Mouse (Mus musculus): ENCODE measurements around the gene Hes7. TPM values are rescaled to one million over a fixed set of nuclear protein-coding genes. Genes with fewer than 3 reads are reported as not detected.

Gene Hes7
- polyA plus RNA-seq (2014; fragmentation: Illumina TruSeq; extraction: RNeasy Lipid Tissue Mini Kit (QIAGEN cat#74804); ENCODE audit: low read depth, low replicate concordance) = not detected

GRCm38 (mm10) chr11:69120221-69121000 lies at the start of gene Hes7:
Gene Hes7 (plus strand): TSS chr11:69120404.

GRCm38 (mm10) chr11:69070590-69071222 lies 49.5 kb upstream of the Hes7 start, which contains the start of gene Tmem107:
Gene Tmem107 (plus strand): TSS chr11:69070806.

GRCm38 (mm10) chr11:69088103-69088855 lies 31.9 kb upstream of the Hes7 start, which contains the start of gene Vamp2:
Gene Vamp2 (plus strand): TSS chr11:69088490.

GRCm38 (mm10) chr11:69094697-69095429 lies 25.3 kb upstream of the Hes7 start, which contains the start of gene Per1:
Gene Per1 (plus strand): TSS chr11:69095217.

GRCm38 (mm10) chr11:69122336-69122951 lies 2.2 kb downstream of the Hes7 start, which contains the start of gene 9130213A22Rik:
Gene 9130213A22Rik (minus strand): TSS chr11:69122589.

GRCm38 (mm10) chr11:69125852-69125918 lies 5.5 kb downstream of the Hes7 start, which contains the start of gene Aloxe3:
Gene Aloxe3 (plus strand): TSS chr11:69125896.

GRCm38 (mm10) chr11:69156800-69157199 lies 36.6 kb downstream of the Hes7 start, which contains the start of gene Alox12b:
Gene Alox12b (plus strand): TSS chr11:69156989.

Other genes starting within 250 kb of the Hes7 start
- 59.2 TPM for gene Ndel1, start 248.5 kb upstream of the Hes7 start, polyA plus RNA-seq (2014; fragmentation: Illumina TruSeq; extraction: RNeasy Lipid Tissue Mini Kit (QIAGEN cat#74804); ENCODE audit: low read depth, low replicate concordance)
- 0.14 TPM for gene Rnf222, start 231.9 kb upstream of the Hes7 start, polyA plus RNA-seq (2014; fragmentation: Illumina TruSeq; extraction: RNeasy Lipid Tissue Mini Kit (QIAGEN cat#74804); ENCODE audit: low read depth, low replicate concordance)
- 2,612 TPM for gene Rpl26, start 218.8 kb upstream of the Hes7 start, polyA plus RNA-seq (2014; fragmentation: Illumina TruSeq; extraction: RNeasy Lipid Tissue Mini Kit (QIAGEN cat#74804); ENCODE audit: low read depth, low replicate concordance)
- gene Odf4, start 193.3 kb upstream of the Hes7 start, polyA plus RNA-seq (2014; fragmentation: Illumina TruSeq; extraction: RNeasy Lipid Tissue Mini Kit (QIAGEN cat#74804); ENCODE audit: low read depth, low replicate concordance) = 8.8 TPM
- 9.2 TPM for gene Arhgef15, start 162.9 kb upstream of the Hes7 start, polyA plus RNA-seq (2014; fragmentation: Illumina TruSeq; extraction: RNeasy Lipid Tissue Mini Kit (QIAGEN cat#74804); ENCODE audit: low read depth, low replicate concordance)
- 38.0 TPM for gene Slc25a35, start 152.3 kb upstream of the Hes7 start, polyA plus RNA-seq (2014; fragmentation: Illumina TruSeq; extraction: RNeasy Lipid Tissue Mini Kit (QIAGEN cat#74804); ENCODE audit: low read depth, low replicate concordance)
- 37.9 TPM for gene Rangrf, start 145.2 kb upstream of the Hes7 start, polyA plus RNA-seq (2014; fragmentation: Illumina TruSeq; extraction: RNeasy Lipid Tissue Mini Kit (QIAGEN cat#74804); ENCODE audit: low read depth, low replicate concordance)
- gene Pfas, start 111.9 kb upstream of the Hes7 start, polyA plus RNA-seq (2014; fragmentation: Illumina TruSeq; extraction: RNeasy Lipid Tissue Mini Kit (QIAGEN cat#74804); ENCODE audit: low read depth, low replicate concordance) = 11.8 TPM
- 32.2 TPM for gene Ctc1, start 104.5 kb upstream of the Hes7 start, polyA plus RNA-seq (2014; fragmentation: Illumina TruSeq; extraction: RNeasy Lipid Tissue Mini Kit (QIAGEN cat#74804); ENCODE audit: low read depth, low replicate concordance)
- gene Aurkb, start 74.8 kb upstream of the Hes7 start, polyA plus RNA-seq (2014; fragmentation: Illumina TruSeq; extraction: RNeasy Lipid Tissue Mini Kit (QIAGEN cat#74804); ENCODE audit: low read depth, low replicate concordance) = 3.3 TPM
- 19.3 TPM for gene Borcs6, start 60.7 kb upstream of the Hes7 start, polyA plus RNA-seq (2014; fragmentation: Illumina TruSeq; extraction: RNeasy Lipid Tissue Mini Kit (QIAGEN cat#74804); ENCODE audit: low read depth, low replicate concordance)
- 20.0 TPM for gene Tmem107, start 49.6 kb upstream of the Hes7 start, polyA plus RNA-seq (2014; fragmentation: Illumina TruSeq; extraction: RNeasy Lipid Tissue Mini Kit (QIAGEN cat#74804); ENCODE audit: low read depth, low replicate concordance)
- gene Vamp2, start 31.9 kb upstream of the Hes7 start, polyA plus RNA-seq (2014; fragmentation: Illumina TruSeq; extraction: RNeasy Lipid Tissue Mini Kit (QIAGEN cat#74804); ENCODE audit: low read depth, low replicate concordance) = 167 TPM
- 31.8 TPM for gene Per1, start 25.2 kb upstream of the Hes7 start, polyA plus RNA-seq (2014; fragmentation: Illumina TruSeq; extraction: RNeasy Lipid Tissue Mini Kit (QIAGEN cat#74804); ENCODE audit: low read depth, low replicate concordance)
- gene 9130213A22Rik, start 2.2 kb downstream of the Hes7 start, polyA plus RNA-seq (2014; fragmentation: Illumina TruSeq; extraction: RNeasy Lipid Tissue Mini Kit (QIAGEN cat#74804); ENCODE audit: low read depth, low replicate concordance) = 0.57 TPM
- 1.3 TPM for gene Aloxe3, start 5.5 kb downstream of the Hes7 start, polyA plus RNA-seq (2014; fragmentation: Illumina TruSeq; extraction: RNeasy Lipid Tissue Mini Kit (QIAGEN cat#74804); ENCODE audit: low read depth, low replicate concordance)
- not detected for gene Alox12b, start 36.6 kb downstream of the Hes7 start, polyA plus RNA-seq (2014; fragmentation: Illumina TruSeq; extraction: RNeasy Lipid Tissue Mini Kit (QIAGEN cat#74804); ENCODE audit: low read depth, low replicate concordance)
- not detected for gene Alox8, start 77.4 kb downstream of the Hes7 start, polyA plus RNA-seq (2014; fragmentation: Illumina TruSeq; extraction: RNeasy Lipid Tissue Mini Kit (QIAGEN cat#74804); ENCODE audit: low read depth, low replicate concordance)
- 0.05 TPM for gene Gucy2e, start 116.6 kb downstream of the Hes7 start, polyA plus RNA-seq (2014; fragmentation: Illumina TruSeq; extraction: RNeasy Lipid Tissue Mini Kit (QIAGEN cat#74804); ENCODE audit: low read depth, low replicate concordance)
- 8.9 TPM for gene Cntrob, start 203.4 kb downstream of the Hes7 start, polyA plus RNA-seq (2014; fragmentation: Illumina TruSeq; extraction: RNeasy Lipid Tissue Mini Kit (QIAGEN cat#74804); ENCODE audit: low read depth, low replicate concordance)
- 90.6 TPM for gene Trappc1, start 203.6 kb downstream of the Hes7 start, polyA plus RNA-seq (2014; fragmentation: Illumina TruSeq; extraction: RNeasy Lipid Tissue Mini Kit (QIAGEN cat#74804); ENCODE audit: low read depth, low replicate concordance)
- 1.1 TPM for gene Kcnab3, start 205.9 kb downstream of the Hes7 start, polyA plus RNA-seq (2014; fragmentation: Illumina TruSeq; extraction: RNeasy Lipid Tissue Mini Kit (QIAGEN cat#74804); ENCODE audit: low read depth, low replicate concordance)
- 1.6 TPM for gene Rnf227, start 220.1 kb downstream of the Hes7 start, polyA plus RNA-seq (2014; fragmentation: Illumina TruSeq; extraction: RNeasy Lipid Tissue Mini Kit (QIAGEN cat#74804); ENCODE audit: low read depth, low replicate concordance)
- 88.6 TPM for gene Chd3, start 249.0 kb downstream of the Hes7 start, polyA plus RNA-seq (2014; fragmentation: Illumina TruSeq; extraction: RNeasy Lipid Tissue Mini Kit (QIAGEN cat#74804); ENCODE audit: low read depth, low replicate concordance)

All from adipose tissue, adult 10 weeks (tissue).